Mouse (Mus musculus): ENCODE results near the gene Wnk2.

Gene Wnk2

GRCm38 (mm10) chr13:49175509-49175908, 27.7 kb upstream of the Wnk2 start:
- no peak for DNase-seq (ENCODE audit: low spot score)

- peak; percentile 96 for DNase-seq (ENCODE audit: low spot score)
Measured at GRCm38 (mm10) chr13:49172971-49173596, 25.3 kb upstream of the Wnk2 start.

GRCm38 (mm10) chr13:49172335-49172734, 24.5 kb upstream of the Wnk2 start:
- no peak for DNase-seq (ENCODE audit: low spot score)

GRCm38 (mm10) chr13:49171729-49172128, 23.9 kb upstream of the Wnk2 start:
- no peak for DNase-seq (ENCODE audit: low spot score)

- DNase-seq (ENCODE audit: low spot score) = no peak
Measured at GRCm38 (mm10) chr13:49170623-49171022, 22.8 kb upstream of the Wnk2 start.

- peak; percentile 94 for DNase-seq (ENCODE audit: low spot score)
Measured at GRCm38 (mm10) chr13:49169448-49170207, 21.8 kb upstream of the Wnk2 start.

GRCm38 (mm10) chr13:49167081-49167480, 19.3 kb upstream of the Wnk2 start:
- DNase-seq (ENCODE audit: low spot score) = no peak

- no peak for DNase-seq (ENCODE audit: low spot score)
Measured at GRCm38 (mm10) chr13:49163645-49164044, 15.8 kb upstream of the Wnk2 start.

- DNase-seq (ENCODE audit: low spot score) = no peak
Measured at GRCm38 (mm10) chr13:49162722-49163121, 14.9 kb upstream of the Wnk2 start.

- DNase-seq (ENCODE audit: low spot score) = no peak
Measured at GRCm38 (mm10) chr13:49161236-49161635, 13.4 kb upstream of the Wnk2 start.

- DNase-seq (ENCODE audit: low spot score) = no peak
Measured at GRCm38 (mm10) chr13:49158040-49158713, 10.4 kb upstream of the Wnk2 start.

- DNase-seq (ENCODE audit: low spot score) = no peak
Measured at GRCm38 (mm10) chr13:49156645-49157044, 8.8 kb upstream of the Wnk2 start.

GRCm38 (mm10) chr13:49154621-49155020, 6.8 kb upstream of the Wnk2 start:
- DNase-seq (ENCODE audit: low spot score) = no peak

- no peak for DNase-seq (ENCODE audit: low spot score)
Measured at GRCm38 (mm10) chr13:49154028-49154427, 6.2 kb upstream of the Wnk2 start.

GRCm38 (mm10) chr13:49148687-49149086, 873 bp upstream of the Wnk2 start:
- no peak for DNase-seq (ENCODE audit: low spot score)

GRCm38 (mm10) chr13:49147007-49147857, 582 bp downstream of the Wnk2 start:
- DNase-seq (ENCODE audit: low spot score) = peak; percentile 68

GRCm38 (mm10) chr13:49146698-49147006, 1.2 kb downstream of the Wnk2 start:
- DNase-seq (ENCODE audit: low spot score) = no peak

GRCm38 (mm10) chr13:49146040-49146697, 1.6 kb downstream of the Wnk2 start:
- no peak for DNase-seq (ENCODE audit: low spot score)

- DNase-seq (ENCODE audit: low spot score) = no peak
Measured at GRCm38 (mm10) chr13:49145396-49145795, 2.4 kb downstream of the Wnk2 start.

GRCm38 (mm10) chr13:49144451-49144850, 3.4 kb downstream of the Wnk2 start:
- DNase-seq (ENCODE audit: low spot score) = no peak

- DNase-seq (ENCODE audit: low spot score) = no peak
Measured at GRCm38 (mm10) chr13:49143323-49143722, 4.5 kb downstream of the Wnk2 start.

GRCm38 (mm10) chr13:49142396-49142795, 5.4 kb downstream of the Wnk2 start:
- DNase-seq (ENCODE audit: low spot score) = no peak

Data from retina, embryonic 14.5 days (tissue).